Mouse (Mus musculus): ENCODE data around the gene Tubd1. TPM values are rescaled to one million over a fixed set of nuclear protein-coding genes. Genes with fewer than 3 reads are reported as not detected.
A peak's percentile ranks its signal among the peaks of the same experiment; 100 is the strongest.

Gene Tubd1
- total and polyA plus RNA-seq, 2 experiments from 2014 or later, result 2.5 to 8.0 TPM

GRCm38 (mm10) chr11:86611991-86612390, 67.2 kb downstream of the Tubd1 start:
- no peak overlapping the region for H3K4me2 ChIP-seq (ENCODE audit: low read depth, low read length)
- H3K9me3 ChIP-seq (replicated peaks; ENCODE audit: control insufficient read depth, low read length), result no peaks in the 10 kb centered on the region
- ATAC-seq (ENCODE audit: insufficient read depth, low read depth), result no peak
- H3K27me3 ChIP-seq (ENCODE audit: control insufficient read depth, insufficient read depth, low read length), result no peaks in the 10 kb centered on the region
- no peak for DNase-seq (ENCODE audit: low spot score)
- H3K4me1 ChIP-seq (ENCODE audit: control insufficient read depth, insufficient read depth), result no peaks in the 10 kb centered on the region
- H3K9ac ChIP-seq (replicated peaks; ENCODE audit: low read depth, low read length), result no peak overlapping the region
- H3K27ac ChIP-seq (ENCODE audit: low read depth), result no peak overlapping the region
- WGBS, result 97% methylated on average over 1 of the region's 1 CpGs
- TF ChIP-seq CTCF (IDR thresholded peaks at IDR 0.05; ENCODE audit: low read depth) (no peak), EP300 (IDR thresholded peaks at IDR 0.05; ENCODE audit: low read depth) (no peak)
- peaks cover 8% of the 10 kb centered on the region; the same call in 1 of the 2 replicates for H3K36me3 ChIP-seq (replicated peaks; ENCODE audit: control insufficient read depth, insufficient read depth, low read length)
- H3K4me3 ChIP-seq (ENCODE audit: low read depth, low read length), result no peak overlapping the region

- TF ChIP-seq CTCF (IDR thresholded peaks at IDR 0.05; ENCODE audit: low read depth) (no peak), EP300 (IDR thresholded peaks at IDR 0.05; ENCODE audit: low read depth) (no peak)
- WGBS, result 39% methylated on average over 2 of the region's 2 CpGs
- Histone ChIP-seq H3K9me3 (replicated peaks; ENCODE audit: control insufficient read depth, low read length) (no peaks in the 10 kb centered on the region), H3K4me3 (ENCODE audit: low read depth, low read length) (no peak overlapping the region), H3K4me1 (ENCODE audit: control insufficient read depth, insufficient read depth) (no peaks in the 10 kb centered on the region), H3K4me2 (ENCODE audit: low read depth, low read length) (no peak overlapping the region), H3K27ac (ENCODE audit: low read depth) (peak overlapping the region; percentile 30; the same call in 1 of the 2 replicates), H3K27me3 (ENCODE audit: control insufficient read depth, insufficient read depth, low read length) (no peaks in the 10 kb centered on the region), H3K36me3 (replicated peaks; ENCODE audit: control insufficient read depth, insufficient read depth, low read length) (no peaks in the 10 kb centered on the region), H3K9ac (replicated peaks; ENCODE audit: low read depth, low read length) (no peak overlapping the region)
- no peak for DNase-seq (ENCODE audit: low spot score)
- no peak for ATAC-seq (ENCODE audit: insufficient read depth, low read depth)
Observed at GRCm38 (mm10) chr11:86614056-86614530, 69.3 kb downstream of the Tubd1 start.

GRCm38 (mm10) chr11:86614607-86615006, 69.8 kb downstream of the Tubd1 start:
- Histone ChIP-seq H3K27ac (ENCODE audit: low read depth) (no peak overlapping the region), H3K4me3 (ENCODE audit: low read depth, low read length) (no peak overlapping the region), H3K9ac (replicated peaks; ENCODE audit: low read depth, low read length) (no peak overlapping the region), H3K27me3 (ENCODE audit: control insufficient read depth, insufficient read depth, low read length) (no peaks in the 10 kb centered on the region), H3K36me3 (replicated peaks; ENCODE audit: control insufficient read depth, insufficient read depth, low read length) (no peaks in the 10 kb centered on the region), H3K4me1 (ENCODE audit: control insufficient read depth, insufficient read depth) (no peaks in the 10 kb centered on the region), H3K4me2 (ENCODE audit: low read depth, low read length) (no peak overlapping the region), H3K9me3 (replicated peaks; ENCODE audit: control insufficient read depth, low read length) (no peaks in the 10 kb centered on the region)
- ATAC-seq (ENCODE audit: insufficient read depth, low read depth), result no peak
- TF ChIP-seq EP300 (IDR thresholded peaks at IDR 0.05; ENCODE audit: low read depth) (no peak), CTCF (IDR thresholded peaks at IDR 0.05; ENCODE audit: low read depth) (no peak)
- 79% methylated on average over 5 of the region's 5 CpGs for WGBS
- no peak for DNase-seq (ENCODE audit: low spot score)

MicroRNAs encoded within 50 kb of the gene (microRNA counts, 519-probe panel; counts per million panel counts)
- microRNA mmu-miR-21, result 7,936 counts per million, percentile 90 among the panel's probes with 10 or more counts

Small RNA genes lying within 50 kb of the gene (microRNA-seq; reads per million reads assigned to microRNA genes)
- gene Mir21a, result 25,043 reads per million, percentile 97 among the genes with 10 or more reads in this experiment

Other genes with a start within 250 kb of the Tubd1 start
- 26.3 and 52.1 TPM in 2 replicates for gene Med13, start 187.4 kb upstream of the Tubd1 start, total RNA-seq (2014; rRNA removed; ENCODE audit: low replicate concordance)
- gene Med13, start 187.4 kb upstream of the Tubd1 start, polyA plus RNA-seq (2015; fragmentation: Nextera tagmentation; extraction: Ambion mirVana), result 3.7 and 3.8 TPM in 2 replicates
- gene Rnft1, start 60.3 kb upstream of the Tubd1 start, total RNA-seq (2014; rRNA removed; ENCODE audit: low replicate concordance), result 9.1 and 26.9 TPM in 2 replicates
- gene Rnft1, start 60.3 kb upstream of the Tubd1 start, polyA plus RNA-seq (2015; fragmentation: Nextera tagmentation; extraction: Ambion mirVana), result 31.3 and 31.4 TPM in 2 replicates
- 10.5 and 13.2 TPM in 2 replicates for gene Rps6kb1, start 186 bp upstream of the Tubd1 start, total RNA-seq (2014; rRNA removed; ENCODE audit: low replicate concordance)
- 32.7 and 37.1 TPM in 2 replicates for gene Rps6kb1, start 186 bp upstream of the Tubd1 start, polyA plus RNA-seq (2015; fragmentation: Nextera tagmentation; extraction: Ambion mirVana)
- gene Vmp1, start 138.8 kb downstream of the Tubd1 start, total RNA-seq (2014; rRNA removed; ENCODE audit: low replicate concordance), result 48.9 and 51.7 TPM in 2 replicates
- 72.1 and 77.9 TPM in 2 replicates for gene Vmp1, start 138.8 kb downstream of the Tubd1 start, polyA plus RNA-seq (2015; fragmentation: Nextera tagmentation; extraction: Ambion mirVana)
- 6.5 and 7.1 TPM in 2 replicates for gene Ptrh2, start 139.0 kb downstream of the Tubd1 start, total RNA-seq (2014; rRNA removed; ENCODE audit: low replicate concordance)
- gene Ptrh2, start 139.0 kb downstream of the Tubd1 start, polyA plus RNA-seq (2015; fragmentation: Nextera tagmentation; extraction: Ambion mirVana), result 14.0 and 14.6 TPM in 2 replicates
- 185 and 279 TPM in 2 replicates for gene Cltc, start 212.6 kb downstream of the Tubd1 start, total RNA-seq (2014; rRNA removed; ENCODE audit: low replicate concordance)
- 71.0 and 77.6 TPM in 2 replicates for gene Cltc, start 212.6 kb downstream of the Tubd1 start, polyA plus RNA-seq (2015; fragmentation: Nextera tagmentation; extraction: Ambion mirVana)

Measured in heart, postnatal 0 days (tissue).